Mouse (Mus musculus) heart, postnatal 10 days (tissue): ENCODE results near the gene Gorasp1. TPM values are rescaled to one million over a fixed set of nuclear protein-coding genes. Genes with fewer than 3 reads are reported as not detected.

ENCODE experiments used
- DNase-seq, 2 experiments: peaks; one replicate each; pipeline ENCODE4 v3.0.0; 2021
- intact Hi-C: fragments of 180-260 bp; cut with DNase I; formaldehyde crosslinking; loops from one replicate; pipeline ENCODE4 v1.15.1; 2025
- total RNA-seq, 2 experiments: library from RNA; stranded (reverse); gene quantifications; 2 replicates each; pipeline ENCODE4 v1.2.3; 2021

Gene Gorasp1
- total RNA-seq, 2 experiments from 2014 or later, result 19.1 to 22.9 TPM

DNA sequence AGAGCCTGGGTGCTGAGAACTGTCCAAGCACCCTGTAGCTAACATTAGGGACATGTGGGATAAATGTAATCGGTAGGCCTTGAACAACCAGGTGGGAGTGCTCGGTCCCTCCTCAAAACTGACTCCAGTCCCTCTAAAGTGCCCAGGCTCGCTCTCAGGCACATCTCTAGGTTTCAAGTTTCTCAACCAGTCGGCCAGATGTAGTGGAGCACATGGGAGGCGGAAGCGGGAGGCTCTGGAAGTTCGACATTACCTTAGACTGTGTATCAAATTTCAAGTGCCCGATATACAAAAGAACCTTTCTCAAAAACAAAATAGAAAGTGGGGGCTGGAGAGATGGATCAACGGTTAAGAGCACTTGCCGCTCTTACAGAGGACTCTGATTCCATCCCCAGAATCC, 2.3 kb upstream of the Gorasp1 start:
- no peak for DNase-seq
- intact Hi-C loops, result loop anchor here (2.0 kb wide), 1 partner anchor 39 kb away; no protein-coding TSS in a partner anchor

DNA sequence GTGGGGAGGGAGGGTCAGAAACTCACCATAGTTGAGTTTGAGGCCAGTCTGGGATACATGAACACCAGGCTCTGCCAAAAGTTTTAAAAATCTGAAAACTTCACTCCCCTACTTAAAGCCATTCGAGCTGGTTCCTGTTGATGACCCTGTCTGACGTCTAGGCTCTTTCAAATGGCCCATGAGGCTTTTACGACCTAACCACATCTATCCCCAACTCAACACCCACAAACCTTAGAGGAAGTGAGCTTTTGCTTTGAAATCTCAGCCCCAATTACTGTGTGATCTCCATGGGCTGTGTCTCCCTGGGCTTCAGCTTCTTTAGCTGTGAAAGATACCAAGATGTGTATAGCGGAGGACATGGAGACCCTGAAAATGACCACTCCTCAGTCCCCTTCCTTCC, 1.1 kb upstream of the Gorasp1 start:
- intact Hi-C loops, result loop anchor here (2.0 kb wide), 1 partner anchor 40 kb away; no protein-coding TSS in a partner anchor

DNA sequence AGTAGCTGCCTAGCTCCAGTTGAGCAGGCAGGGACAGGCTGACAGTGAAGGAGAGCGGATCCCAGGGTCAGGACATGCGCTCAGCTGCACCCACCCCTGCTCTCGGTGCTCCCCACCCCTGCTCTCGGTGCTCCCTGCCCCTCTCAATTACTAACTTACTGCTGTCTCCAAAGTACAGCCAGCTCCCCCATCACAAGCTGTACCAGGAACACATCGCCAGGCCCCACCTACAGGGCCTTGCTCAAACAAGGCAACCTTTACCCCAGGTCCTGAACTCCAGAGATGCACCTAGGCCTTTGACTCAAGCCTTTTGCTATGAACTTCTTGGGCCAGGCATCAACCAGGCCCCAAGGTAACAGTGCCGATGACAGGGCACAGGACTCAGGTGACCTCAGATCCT, 3.7 kb downstream of the Gorasp1 start:
- no peak for DNase-seq
- intact Hi-C loops, result no loop called here

More for the DNA sequence above, 1.1 kb upstream of the Gorasp1 start:
- DNase-seq, result no peak

DNA sequence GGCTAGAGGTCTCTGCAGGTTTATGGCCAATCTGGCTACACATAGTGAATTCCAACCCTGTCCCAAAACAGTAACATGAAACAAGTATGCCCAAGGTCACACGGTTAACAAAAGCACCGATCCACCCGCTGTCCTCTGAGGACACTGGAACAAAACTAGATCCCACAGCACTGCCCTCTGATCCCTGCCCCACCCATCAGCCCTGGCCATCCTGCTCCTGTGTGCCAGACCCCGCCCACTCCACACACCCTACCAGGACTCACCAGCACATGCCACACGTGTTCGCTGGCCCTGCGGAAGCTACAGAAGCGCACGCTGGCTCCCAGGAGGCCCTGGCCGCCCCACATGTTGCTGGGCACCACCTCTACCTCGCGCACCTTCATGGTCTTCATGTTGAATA, 5.0 kb downstream of the Gorasp1 start:
- DNase-seq, result peak in 1 of 2 experiments; percentile 18
- intact Hi-C loops, result no loop called here

DNA sequence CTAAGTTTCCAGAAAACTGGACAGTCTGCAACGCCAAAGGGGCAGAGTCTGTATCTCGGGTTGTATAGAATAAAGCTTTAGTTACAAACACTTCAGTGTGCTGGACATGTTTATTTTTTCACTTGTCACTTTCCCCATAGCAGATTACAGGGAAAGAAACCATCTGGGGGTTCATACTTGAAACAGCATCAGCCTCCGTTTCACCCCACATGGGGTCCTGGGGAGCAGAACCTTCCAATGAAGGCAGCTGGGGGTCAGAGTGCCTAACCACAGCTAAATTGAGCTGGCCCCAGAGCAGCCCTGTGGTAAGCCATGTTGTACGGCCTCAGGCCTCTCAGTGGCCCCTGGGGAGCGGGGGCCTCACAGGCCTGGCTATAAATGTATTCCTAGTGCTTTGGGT, 10.9 kb downstream of the Gorasp1 start:
- intact Hi-C loops, result no loop called here

GRCm38 (mm10) chr9:119925729-119926128, 11.6 kb downstream of the Gorasp1 start:
- no peak for DNase-seq
- intact Hi-C loops, result no loop called here

More for the DNA sequence above, 10.9 kb downstream of the Gorasp1 start:
- no peak for DNase-seq

- DNase-seq, result no peak
- intact Hi-C loops, result no loop called here
Measured at GRCm38 (mm10) chr9:119925120-119925657, 12.2 kb downstream of the Gorasp1 start.

- intact Hi-C loops, result no loop called here
- DNase-seq, result no peak
Measured at GRCm38 (mm10) chr9:119923462-119923861, 13.9 kb downstream of the Gorasp1 start.

DNA sequence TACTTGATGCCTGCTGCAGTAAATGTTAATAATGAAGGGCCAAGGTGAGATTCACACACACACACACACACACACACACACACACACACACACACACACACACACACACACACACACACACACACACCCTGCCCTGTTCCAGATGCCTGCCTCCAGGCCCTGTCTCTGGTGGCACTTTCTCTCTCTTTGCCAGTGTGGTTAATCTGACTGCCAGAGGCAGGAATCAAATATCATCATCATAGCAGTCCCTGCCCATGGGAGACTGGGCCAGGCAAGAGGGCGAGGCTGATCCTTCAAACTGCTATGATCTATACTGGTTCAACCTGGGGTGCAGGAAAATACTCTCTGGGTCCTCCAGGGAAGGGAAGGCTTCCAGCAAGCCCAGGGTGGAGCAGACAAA, 17.5 kb downstream of the Gorasp1 start:
- no peak for DNase-seq
- intact Hi-C loops, result no loop called here

DNA sequence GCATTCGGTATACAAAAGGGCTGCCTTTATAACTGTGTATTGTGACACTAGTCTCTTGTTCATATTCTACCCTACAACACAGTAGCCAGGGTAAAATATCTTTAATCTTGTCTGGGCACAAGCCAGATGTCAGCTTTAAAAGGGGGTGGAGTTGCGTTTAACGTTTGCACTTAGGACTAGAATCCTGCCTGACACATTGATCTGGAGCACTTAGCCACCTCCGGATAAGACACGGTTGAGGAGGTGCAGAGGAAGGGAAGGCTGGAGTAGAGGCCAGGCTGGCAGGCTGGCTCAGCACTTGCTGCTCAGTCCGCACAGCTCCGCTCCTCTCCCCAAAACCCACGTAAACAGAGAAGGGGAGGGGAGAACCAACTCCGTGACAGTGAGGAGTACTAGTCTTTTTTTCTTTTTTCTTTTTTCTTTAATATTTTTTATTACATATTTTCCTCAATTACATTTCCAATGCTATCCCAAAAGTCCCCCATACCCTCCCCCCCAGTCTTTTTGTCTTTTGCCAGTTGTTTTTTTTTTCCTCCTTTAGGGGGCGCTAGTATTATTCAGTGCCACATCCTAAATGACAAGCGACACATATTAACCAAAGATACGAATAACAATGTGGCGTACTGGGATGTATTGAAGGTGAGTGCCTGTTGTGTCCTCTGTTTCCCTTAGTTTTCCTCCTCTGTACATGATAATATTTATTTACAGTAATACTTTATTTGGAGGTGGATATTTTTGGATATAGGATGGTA, 24.1 kb downstream of the Gorasp1 start:
- DNase-seq, result no peak
- intact Hi-C loops, result loop anchor here (2.0 kb wide), 1 partner anchor 186 kb away; no protein-coding TSS in a partner anchor

- no peak for DNase-seq
- intact Hi-C loops, result no loop called here
Measured at GRCm38 (mm10) chr9:119909931-119910330, 27.4 kb downstream of the Gorasp1 start.

DNA sequence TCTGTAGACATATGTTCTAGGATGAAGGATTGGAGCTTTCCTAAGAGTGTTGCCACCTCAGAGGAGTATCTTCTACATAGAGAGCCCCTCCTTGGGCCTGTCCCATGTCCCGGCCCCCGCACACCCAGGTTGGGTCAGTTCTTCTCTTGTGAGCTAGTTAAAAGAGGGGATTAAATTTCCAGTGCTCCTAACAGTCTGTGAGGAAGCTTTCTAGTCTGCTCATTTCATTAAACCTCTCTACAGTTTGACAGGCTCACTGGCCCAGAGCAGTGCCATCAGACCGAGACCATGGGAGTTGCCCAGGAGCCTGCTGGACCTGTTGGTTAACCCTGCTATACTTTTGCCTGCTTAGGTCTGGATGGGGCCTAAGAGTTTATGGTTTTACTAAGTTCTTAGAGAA, 28.7 kb downstream of the Gorasp1 start:
- no peak for DNase-seq
- intact Hi-C loops, result no loop called here

DNA sequence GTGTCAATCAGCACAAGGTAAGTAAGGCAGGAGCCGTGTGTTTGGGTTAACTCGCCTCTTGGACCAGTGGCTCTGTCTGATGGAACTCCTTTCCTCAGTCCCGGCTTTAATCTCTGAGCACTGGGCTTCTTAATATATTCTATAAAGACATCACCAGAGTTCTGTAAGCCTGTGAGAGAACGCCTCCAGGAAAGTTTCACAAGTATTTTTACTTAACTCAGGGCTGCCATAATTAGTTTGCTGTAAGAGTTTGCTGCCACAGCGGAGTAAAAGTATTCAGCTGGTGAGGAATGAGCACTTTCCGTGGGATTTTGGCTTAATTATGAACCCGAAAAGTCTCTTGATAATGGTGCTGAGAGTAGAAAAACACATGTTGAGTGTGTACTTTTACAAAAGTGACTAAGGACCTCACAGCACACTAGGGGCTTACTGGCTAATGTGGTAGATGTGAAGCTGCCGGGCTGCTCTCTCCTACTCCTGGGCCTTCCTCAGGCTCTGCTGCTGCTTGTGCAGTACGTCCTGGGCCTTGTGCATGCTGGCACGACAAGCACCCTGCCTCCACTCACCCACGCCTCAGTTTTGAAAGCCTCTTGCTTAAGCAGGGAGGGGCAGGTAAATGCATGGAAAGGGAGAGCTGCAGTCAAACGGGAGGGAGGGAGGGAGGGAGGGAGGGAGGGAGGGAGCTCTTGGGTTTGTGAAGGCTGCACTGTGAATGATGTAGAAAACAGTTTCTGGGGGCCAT, 34.8 kb downstream of the Gorasp1 start:
- no peak for DNase-seq
- intact Hi-C loops, result no loop called here

DNA sequence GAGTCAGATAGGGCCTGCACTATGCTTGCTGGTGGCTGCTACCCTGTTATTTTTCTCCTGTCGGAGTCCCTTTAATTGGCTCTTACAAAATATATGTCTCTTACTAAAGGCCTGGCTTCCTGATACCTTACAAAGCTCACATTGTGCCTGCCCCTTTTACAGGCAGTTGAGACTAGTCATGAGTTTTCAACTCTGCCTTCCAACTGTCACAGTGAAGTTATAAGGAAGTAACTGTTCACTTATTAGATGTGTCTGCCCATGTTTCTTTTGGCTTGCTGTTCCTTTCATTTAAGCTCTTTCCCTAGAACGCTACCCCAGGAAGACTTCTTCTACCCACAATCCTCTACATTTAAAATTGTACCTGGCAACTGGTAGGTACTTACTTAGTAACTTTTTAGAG, 37.9 kb downstream of the Gorasp1 start:
- intact Hi-C loops, result loop anchor here (10.0 kb wide), 3 partner anchors 105 to 435 kb away; no protein-coding TSS in a partner anchor
- no peak for DNase-seq

DNA sequence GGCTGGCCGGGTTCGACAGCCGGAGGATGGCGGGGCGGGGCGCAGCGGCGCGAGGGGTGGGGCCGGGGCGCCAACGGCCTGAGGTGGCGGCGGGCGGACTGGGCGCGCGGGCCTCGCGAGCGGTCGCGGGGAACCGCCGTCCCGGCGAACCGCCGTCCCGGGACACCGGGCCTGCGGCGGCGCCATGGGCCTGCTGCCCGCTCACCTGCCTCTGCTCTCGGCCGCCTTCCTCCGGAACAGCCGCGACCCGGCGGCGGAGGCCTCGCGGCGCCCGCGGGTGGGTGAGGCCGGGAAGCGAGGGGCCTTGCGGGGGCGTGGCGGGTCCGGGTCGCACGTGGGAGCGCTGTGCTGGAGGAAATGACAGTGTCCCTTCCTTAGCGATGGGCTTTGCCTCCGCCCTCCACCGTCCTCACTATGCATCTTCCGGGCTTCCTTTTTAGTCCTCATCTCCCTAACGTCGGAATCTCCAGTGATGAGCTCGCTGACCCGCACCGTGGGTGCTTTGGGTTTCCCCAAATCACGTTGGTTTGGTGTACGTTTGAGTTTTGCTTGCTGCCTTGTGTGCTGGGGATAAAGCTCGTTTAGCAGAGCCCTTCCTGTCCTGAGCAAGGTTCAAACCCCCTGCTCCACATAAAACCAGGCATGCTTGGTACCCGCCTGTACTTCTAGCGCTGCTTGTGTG, 42.2 kb downstream of the Gorasp1 start:
- intact Hi-C loops, result loop anchor here (10.0 kb wide), 3 partner anchors 100 to 430 kb away; no protein-coding TSS in a partner anchor
- peak in 1 of 2 experiments; percentile 54 for DNase-seq

DNA sequence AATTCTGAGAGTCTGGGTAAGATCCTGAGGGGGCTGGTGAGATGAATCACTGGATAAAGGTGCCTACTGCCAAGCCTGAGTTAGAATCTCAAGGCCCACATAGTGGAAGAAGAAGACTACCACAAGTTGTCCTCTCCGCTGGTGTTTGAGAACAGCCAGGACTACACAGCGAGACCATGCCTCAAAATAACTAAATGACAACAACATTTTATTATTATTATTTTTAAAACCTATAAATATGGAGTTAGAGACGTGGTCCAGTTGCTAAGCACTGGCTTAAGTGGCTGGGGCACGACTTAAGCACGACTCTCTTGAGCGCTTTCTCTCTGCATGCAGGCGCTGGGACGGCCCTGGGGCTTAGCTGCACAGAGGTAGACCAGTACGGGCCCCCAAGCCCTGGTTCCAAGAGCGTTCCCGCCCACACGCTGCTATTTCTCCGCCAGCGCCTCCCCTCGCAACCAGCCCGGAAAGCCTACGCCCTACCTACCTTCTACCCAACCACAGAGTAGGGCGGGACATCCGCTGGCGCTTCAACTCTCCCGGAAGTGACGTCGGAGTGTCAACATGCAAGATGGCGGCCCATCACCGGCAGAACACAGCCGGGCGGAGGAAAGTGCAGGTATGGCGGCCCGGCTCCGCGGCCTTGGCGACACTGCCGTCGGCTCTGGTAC, 42.9 kb downstream of the Gorasp1 start, which contains the start of gene Wdr48:
Gene Wdr48, plus strand, starts transcription at position 540 of the 671 bp plus-strand sequence.
- intact Hi-C loops, result loop anchor here (10.0 kb wide), 3 partner anchors 100 to 430 kb away; no protein-coding TSS in a partner anchor

DNA sequence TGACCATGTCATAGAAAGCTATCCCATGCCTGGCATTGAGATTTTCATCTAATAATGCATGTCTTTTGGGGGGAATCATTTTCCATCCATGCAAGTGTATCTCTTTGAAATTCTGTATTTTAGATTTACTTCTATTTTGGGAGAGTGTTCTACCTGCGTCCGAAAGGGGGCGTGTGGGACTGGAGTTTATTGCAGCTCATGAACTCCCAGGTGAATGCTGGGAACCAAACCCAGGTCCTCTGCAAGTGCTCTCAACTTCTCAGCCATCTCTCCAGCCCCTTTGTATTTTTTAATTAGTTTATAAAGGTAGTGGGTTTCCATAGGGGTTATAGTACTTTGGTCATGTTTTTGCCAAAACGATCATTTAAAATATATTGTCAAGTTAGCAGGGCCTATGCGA, 43.5 kb downstream of the Gorasp1 start:
- intact Hi-C loops, result loop anchor here (10.0 kb wide), 3 partner anchors 99 to 429 kb away; no protein-coding TSS in a partner anchor
- DNase-seq, result no peak

More for the DNA sequence above, 42.9 kb downstream of the Gorasp1 start, which contains the start of gene Wdr48:
- peak; percentile 98 to 99 for DNase-seq

DNA sequence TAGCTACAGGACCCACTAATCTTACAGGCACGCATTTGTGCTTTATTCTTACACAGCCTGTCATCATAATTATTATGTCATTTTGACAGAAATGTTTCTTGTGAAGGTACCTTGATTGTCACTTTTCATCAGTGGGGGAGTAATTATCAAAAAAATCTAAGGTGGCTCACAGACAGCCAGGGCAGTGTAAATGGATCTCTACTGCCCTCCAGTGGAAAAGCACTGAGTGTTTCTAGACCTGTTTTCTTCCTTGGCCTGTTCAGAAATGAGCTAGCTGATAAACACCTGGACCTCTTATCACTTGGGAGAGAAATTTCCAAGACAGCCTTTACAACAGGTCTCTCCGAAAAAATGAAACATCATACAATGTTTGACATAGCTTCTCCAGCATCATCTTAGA, 46.7 kb downstream of the Gorasp1 start:
- intact Hi-C loops, result loop anchor here (10.0 kb wide), 3 partner anchors 96 to 426 kb away; no protein-coding TSS in a partner anchor
- peak; percentile 18 to 49 for DNase-seq

DNA sequence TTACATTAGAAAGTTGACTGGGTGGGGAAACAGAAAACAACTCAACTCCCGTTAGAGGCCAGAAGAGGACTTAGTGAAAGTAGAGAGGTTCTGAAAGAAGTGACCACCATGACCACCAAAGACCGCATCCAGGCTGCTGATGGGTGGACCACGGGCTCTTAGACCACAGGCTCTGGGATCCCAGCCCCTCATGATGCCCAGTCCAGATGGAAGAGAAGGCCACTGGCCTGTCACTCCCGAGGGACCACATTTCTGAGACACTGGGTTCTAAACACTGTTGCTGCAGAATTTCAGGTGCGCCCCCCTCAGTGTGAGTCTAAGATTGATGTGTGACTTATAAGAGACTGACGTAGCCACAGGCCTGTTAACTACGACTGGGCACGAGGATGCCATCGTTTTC, 47.9 kb downstream of the Gorasp1 start:
- intact Hi-C loops, result no loop called here

DNA sequence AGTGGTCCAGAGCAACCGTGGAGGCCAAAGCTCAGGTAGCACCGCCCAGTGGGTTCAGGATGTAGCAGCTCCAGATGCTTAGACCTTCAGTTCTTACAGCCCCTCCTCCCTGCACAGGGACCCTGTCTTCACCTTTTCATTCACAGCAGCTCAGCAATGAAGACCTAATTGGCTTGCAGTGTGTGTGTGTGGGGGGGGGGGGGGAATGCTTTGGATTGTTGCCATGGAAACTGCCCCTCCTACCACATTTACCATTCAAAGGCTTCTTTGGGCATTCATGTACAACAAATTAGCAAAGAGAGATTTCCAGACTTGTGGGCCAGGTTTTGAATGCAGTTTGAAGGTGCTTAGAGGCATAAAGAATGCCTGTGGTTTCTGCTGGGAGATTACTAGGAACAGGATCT, 48.5 kb downstream of the Gorasp1 start:
- intact Hi-C loops, result no loop called here
- DNase-seq, result no peak

More for the DNA sequence above, 47.9 kb downstream of the Gorasp1 start:
- DNase-seq, result no peak
